Mouse (Mus musculus): Measurements from ENCODE around the gene Gnb4. TPM values are rescaled to one million over a fixed set of nuclear protein-coding genes. Genes with fewer than 3 reads are reported as not detected.

The Gnb4 gene
- polyA plus RNA-seq, 1 experiment, result 16.0 TPM

DNA sequence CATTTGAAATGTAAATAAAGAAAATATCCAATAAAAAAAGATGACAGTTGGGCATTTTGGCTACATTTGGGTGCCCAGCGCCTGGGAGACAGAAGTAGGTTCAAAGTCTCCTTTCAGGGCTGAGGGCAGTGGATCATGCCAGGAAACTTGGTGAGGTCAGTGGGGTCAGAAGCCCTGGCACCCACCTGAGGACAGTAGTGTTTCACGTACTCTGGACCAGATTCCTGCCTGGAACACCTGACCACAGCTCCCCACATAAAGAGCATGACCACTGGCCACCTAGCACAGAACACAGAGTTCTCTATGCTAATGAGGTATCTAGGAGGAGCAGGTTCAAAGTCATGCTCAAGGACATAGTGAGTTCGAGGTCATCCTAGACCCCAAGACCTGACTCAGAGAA lies 41.2 kb downstream of the Gnb4 start:
- Histone ChIP-seq H3K36me3 (ENCODE audit: control insufficient read depth, insufficient read depth, low read length) (peaks cover 8% of the 10 kb centered on the region), H3K27me3 (replicated peaks; ENCODE audit: control insufficient read depth, insufficient read depth, low read length) (no peaks in the 10 kb centered on the region), H3K27ac (ENCODE audit: insufficient read depth, low read depth, low read length) (peak overlapping the region; percentile 86), H3K4me3 (ENCODE audit: insufficient read depth, low read depth, low read length) (no peak overlapping the region), H3K4me1 (ENCODE audit: control insufficient read depth, insufficient read depth, low read length) (peaks cover 2% of the 10 kb centered on the region; the same call in 1 of the 2 replicates)
- TF ChIP-seq POLR2A (IDR thresholded peaks at IDR 0.05; ENCODE audit: low read depth, low read length) (no peak), CTCF (conservative IDR thresholded peaks at IDR 0.05; ENCODE audit: insufficient read depth, insufficient read length, low read depth, low read length) (no peak)
- DNase-seq, result peak; percentile 94
- WGBS, result 50% methylated on average over 3 of the region's 3 CpGs

DNA sequence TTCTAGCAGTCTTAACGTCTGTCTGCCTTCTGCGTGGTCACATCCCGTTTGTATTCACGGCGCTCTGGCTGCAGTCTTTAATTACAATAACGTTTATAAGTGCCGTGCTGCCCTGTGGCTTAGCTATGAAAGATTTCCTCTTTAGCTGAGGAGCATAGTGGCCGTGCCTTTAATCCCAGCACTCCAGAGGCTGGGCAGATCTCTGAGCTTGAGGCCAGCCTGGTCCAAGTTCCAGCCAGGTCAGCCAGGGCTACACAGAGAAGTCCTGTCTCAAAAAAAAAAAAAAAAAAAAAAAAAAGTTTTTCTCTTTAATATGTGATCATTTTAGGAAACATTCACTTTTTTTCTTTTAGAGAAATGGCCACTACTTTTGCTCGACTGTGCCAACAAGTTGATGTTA lies 42.5 kb downstream of the Gnb4 start:
- 58% methylated on average over 9 of the region's 9 CpGs for WGBS
- DNase-seq, result peak; percentile 77
- TF ChIP-seq CTCF (conservative IDR thresholded peaks at IDR 0.05; ENCODE audit: insufficient read depth, insufficient read length, low read depth, low read length), result no peak
- no peak for TF ChIP-seq POLR2A (IDR thresholded peaks at IDR 0.05; ENCODE audit: low read depth, low read length)
- Histone ChIP-seq H3K27me3 (replicated peaks; ENCODE audit: control insufficient read depth, insufficient read depth, low read length) (no peaks in the 10 kb centered on the region), H3K36me3 (ENCODE audit: control insufficient read depth, insufficient read depth, low read length) (peaks cover 18% of the 10 kb centered on the region), H3K4me1 (ENCODE audit: control insufficient read depth, insufficient read depth, low read length) (peaks cover 2% of the 10 kb centered on the region; the same call in 1 of the 2 replicates), H3K27ac (ENCODE audit: insufficient read depth, low read depth, low read length) (peak overlapping the region; percentile 77), H3K4me3 (ENCODE audit: insufficient read depth, low read depth, low read length) (no peak overlapping the region)

DNA sequence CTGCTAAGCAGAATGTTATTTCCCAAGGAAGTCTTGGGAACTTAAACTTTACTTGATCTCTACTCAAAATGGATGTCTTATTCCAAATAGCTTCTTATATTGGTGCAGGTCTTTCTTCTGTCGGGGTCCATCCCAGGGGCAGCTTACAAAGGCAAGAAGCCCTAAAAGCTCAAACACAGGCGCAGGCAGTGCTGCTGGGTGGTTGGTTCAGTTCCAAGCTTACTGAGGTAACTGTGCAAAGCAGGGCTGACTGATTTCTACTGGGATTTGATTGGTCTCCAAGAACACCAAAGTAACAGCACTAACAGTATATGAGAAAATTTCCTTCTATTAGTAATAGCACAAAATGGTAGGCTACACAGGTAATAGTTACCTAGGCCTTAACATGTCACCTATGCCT lies 43.3 kb downstream of the Gnb4 start:
- TF ChIP-seq CTCF (conservative IDR thresholded peaks at IDR 0.05; ENCODE audit: insufficient read depth, insufficient read length, low read depth, low read length) (no peak), POLR2A (IDR thresholded peaks at IDR 0.05; ENCODE audit: low read depth, low read length) (no peak)
- Histone ChIP-seq H3K27ac (ENCODE audit: insufficient read depth, low read depth, low read length) (peak overlapping the region; percentile 61; the same call in 1 of the 2 replicates), H3K27me3 (replicated peaks; ENCODE audit: control insufficient read depth, insufficient read depth, low read length) (no peaks in the 10 kb centered on the region), H3K4me1 (ENCODE audit: control insufficient read depth, insufficient read depth, low read length) (peaks cover 2% of the 10 kb centered on the region; the same call in 1 of the 2 replicates), H3K4me3 (ENCODE audit: insufficient read depth, low read depth, low read length) (no peak overlapping the region), H3K36me3 (ENCODE audit: control insufficient read depth, insufficient read depth, low read length) (peaks cover 21% of the 10 kb centered on the region)
- 91% methylated on average over 2 of the region's 2 CpGs for WGBS
- DNase-seq, result no peak

DNA sequence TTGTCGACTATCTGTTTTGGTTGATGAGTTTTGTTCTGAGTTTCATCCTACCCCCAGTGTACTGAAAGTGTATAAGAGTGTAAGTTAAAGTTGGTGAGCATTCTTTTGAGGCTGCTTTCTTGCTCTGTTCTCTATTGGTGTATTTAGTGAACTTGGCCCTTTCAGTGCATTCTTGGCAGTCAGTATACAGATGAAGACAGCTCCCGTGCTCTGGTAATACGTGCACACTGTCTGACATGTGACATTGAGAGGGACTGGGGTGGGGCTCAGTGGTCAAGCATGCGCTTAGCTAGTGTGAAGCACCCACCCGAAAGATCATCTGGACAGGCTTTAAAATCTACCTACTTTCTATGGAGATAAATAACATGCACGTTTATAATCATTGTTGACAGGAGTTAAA lies 53.0 kb downstream of the Gnb4 start:
- peak; percentile 76 for DNase-seq
- Histone ChIP-seq H3K4me1 (ENCODE audit: control insufficient read depth, insufficient read depth, low read length) (peaks cover 2% of the 10 kb centered on the region; the same call in 1 of the 2 replicates), H3K27me3 (replicated peaks; ENCODE audit: control insufficient read depth, insufficient read depth, low read length) (no peaks in the 10 kb centered on the region), H3K27ac (ENCODE audit: insufficient read depth, low read depth, low read length) (0 out of 2 replicates have a peak overlapping the region, but pooled peaks have one; percentile 3), H3K4me3 (ENCODE audit: insufficient read depth, low read depth, low read length) (no peak overlapping the region), H3K36me3 (ENCODE audit: control insufficient read depth, insufficient read depth, low read length) (peaks cover 17% of the 10 kb centered on the region)
- TF ChIP-seq CTCF (conservative IDR thresholded peaks at IDR 0.05; ENCODE audit: insufficient read depth, insufficient read length, low read depth, low read length) (no peak), POLR2A (IDR thresholded peaks at IDR 0.05; ENCODE audit: low read depth, low read length) (no peak)
- 60% methylated on average over 6 of the region's 6 CpGs for WGBS

DNA sequence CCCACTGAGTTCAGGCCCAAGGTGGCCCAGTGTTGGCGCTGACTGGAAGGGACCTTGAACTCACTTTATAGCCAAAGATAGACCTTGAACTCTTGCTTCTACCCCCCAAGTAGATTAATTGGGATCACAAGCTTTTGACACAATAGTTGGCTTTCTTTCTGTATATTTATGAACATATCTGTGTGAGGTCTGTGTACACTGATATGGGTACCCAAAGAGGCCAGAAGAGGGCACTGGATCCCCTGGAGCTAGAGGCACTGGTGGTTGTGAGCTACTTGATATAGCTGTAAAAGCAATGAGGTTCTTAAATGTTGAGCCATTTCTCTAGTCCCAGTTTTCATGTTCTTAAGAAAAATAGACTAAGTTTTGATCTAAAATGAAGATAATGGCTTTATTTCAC lies 63.3 kb downstream of the Gnb4 start:
- peak; percentile 57 for DNase-seq
- no peaks in the 10 kb centered on the region for H3K27me3 ChIP-seq (replicated peaks; ENCODE audit: control insufficient read depth, insufficient read depth, low read length)
- peaks cover 11% of the 10 kb centered on the region for H3K36me3 ChIP-seq (ENCODE audit: control insufficient read depth, insufficient read depth, low read length)
- H3K4me3 ChIP-seq (ENCODE audit: insufficient read depth, low read depth, low read length), result no peak overlapping the region
- TF ChIP-seq CTCF (conservative IDR thresholded peaks at IDR 0.05; ENCODE audit: insufficient read depth, insufficient read length, low read depth, low read length) (peak; percentile 55), POLR2A (IDR thresholded peaks at IDR 0.05; ENCODE audit: low read depth, low read length) (no peak)
- H3K27ac ChIP-seq (ENCODE audit: insufficient read depth, low read depth, low read length), result no peak overlapping the region
- H3K4me1 ChIP-seq (ENCODE audit: control insufficient read depth, insufficient read depth, low read length), result no peaks in the 10 kb centered on the region
- 53% methylated on average over 1 of the region's 1 CpGs for WGBS

DNA sequence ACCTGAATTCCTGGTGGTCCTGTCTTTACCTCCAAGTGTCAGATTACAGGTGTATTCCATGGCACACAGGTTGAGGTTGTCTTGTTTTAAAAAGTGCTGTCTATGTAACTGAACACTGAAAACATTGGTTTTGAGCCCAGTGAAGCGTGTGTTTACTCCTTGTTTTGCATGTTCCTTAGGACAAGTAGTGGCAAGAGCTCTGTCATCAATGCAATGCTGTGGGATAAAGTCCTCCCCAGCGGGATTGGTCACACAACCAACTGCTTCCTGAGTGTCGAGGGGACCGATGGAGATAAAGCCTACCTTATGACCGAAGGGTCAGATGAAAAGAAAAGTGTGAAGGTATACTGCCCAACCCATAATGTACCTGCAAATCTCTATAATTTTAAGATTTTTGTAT lies 78.3 kb downstream of the Gnb4 start:
- no peaks in the 10 kb centered on the region for H3K27me3 ChIP-seq (replicated peaks; ENCODE audit: control insufficient read depth, insufficient read depth, low read length)
- 91% methylated on average over 5 of the region's 5 CpGs for WGBS
- peaks cover 14% of the 10 kb centered on the region for H3K4me1 ChIP-seq (ENCODE audit: control insufficient read depth, insufficient read depth, low read length)
- TF ChIP-seq POLR2A (IDR thresholded peaks at IDR 0.05; ENCODE audit: low read depth, low read length), result no peak
- no peak for TF ChIP-seq CTCF (conservative IDR thresholded peaks at IDR 0.05; ENCODE audit: insufficient read depth, insufficient read length, low read depth, low read length)
- peak overlapping the region; percentile 89 for H3K27ac ChIP-seq (ENCODE audit: insufficient read depth, low read depth, low read length)
- no peak overlapping the region for H3K4me3 ChIP-seq (ENCODE audit: insufficient read depth, low read depth, low read length)
- peaks cover 13% of the 10 kb centered on the region for H3K36me3 ChIP-seq (ENCODE audit: control insufficient read depth, insufficient read depth, low read length)
- no peak for DNase-seq

DNA sequence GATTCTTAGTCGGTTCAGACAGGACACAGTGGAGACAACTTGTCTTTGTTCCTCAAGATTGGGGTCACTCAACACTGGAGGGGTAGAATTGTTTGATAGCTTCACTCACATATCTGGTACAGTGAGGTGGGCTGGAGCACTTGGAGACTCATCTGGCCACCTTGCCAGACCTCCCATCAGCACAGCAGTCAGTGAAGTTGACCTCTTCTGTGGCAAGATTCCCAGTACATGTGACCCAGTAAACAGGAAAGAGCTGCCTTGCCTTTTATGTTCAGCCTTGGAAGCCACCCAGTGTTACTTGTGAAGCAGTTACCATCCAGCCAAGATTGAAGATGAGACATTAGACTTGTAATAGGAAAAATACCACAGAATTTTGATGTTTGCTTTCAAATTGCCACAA lies 78.8 kb downstream of the Gnb4 start:
- H3K27ac ChIP-seq (ENCODE audit: insufficient read depth, low read depth, low read length), result peak overlapping the region; percentile 69
- H3K36me3 ChIP-seq (ENCODE audit: control insufficient read depth, insufficient read depth, low read length), result peaks cover 14% of the 10 kb centered on the region
- TF ChIP-seq CTCF (conservative IDR thresholded peaks at IDR 0.05; ENCODE audit: insufficient read depth, insufficient read length, low read depth, low read length), result no peak
- TF ChIP-seq POLR2A (IDR thresholded peaks at IDR 0.05; ENCODE audit: low read depth, low read length), result no peak
- H3K27me3 ChIP-seq (replicated peaks; ENCODE audit: control insufficient read depth, insufficient read depth, low read length), result no peaks in the 10 kb centered on the region
- 22% methylated on average over 1 of the region's 1 CpGs for WGBS
- DNase-seq, result peak; percentile 97
- peaks cover 14% of the 10 kb centered on the region for H3K4me1 ChIP-seq (ENCODE audit: control insufficient read depth, insufficient read depth, low read length)
- H3K4me3 ChIP-seq (ENCODE audit: insufficient read depth, low read depth, low read length), result no peak overlapping the region

Data from kidney, adult 2 months (tissue).